Mouse (Mus musculus): ENCODE measurements at regions not wholly inside any gene's neighbourhood (a gene's known extent, or its start where the extent isn't known, plus 50 kb on each side); places are given as distances from the start of the nearest gene placed in this dataset.
"Not testable (repeated sequence)": the region's sequence is repeated elsewhere in the genome, so short reads cannot be mapped to it uniquely, and the experiment has no call there.

- DNase-seq (ENCODE audit: low spot score) (no peak), ATAC-seq (replicated peaks; ENCODE audit: low FRiP score, low read depth) (no peak)
- H3K36me3 ChIP-seq (ENCODE audit: insufficient read depth, low read length): no peaks in the 10 kb centered on the region
- no peak overlapping the region for H3K4me2 ChIP-seq (ENCODE audit: low read length)
- no peak overlapping the region for H3K27ac ChIP-seq
- H3K4me1 ChIP-seq (replicated peaks; ENCODE audit: insufficient read depth, low read length): no peaks in the 10 kb centered on the region
- whole genome bisulfite sequencing: 47% methylated on average over 3 of the region's 3 CpGs
- TF ChIP-seq CTCF (IDR thresholded peaks at IDR 0.05; ENCODE audit: low read depth): no peak
- no peak overlapping the region for H3K4me3 ChIP-seq (replicated peaks; ENCODE audit: low read depth, low read length)
- H3K9me3 ChIP-seq (replicated peaks; ENCODE audit: low read length): no peaks in the 10 kb centered on the region
- H3K9ac ChIP-seq (ENCODE audit: low read depth, low read length): no peak overlapping the region
- H3K27me3 ChIP-seq (ENCODE audit: insufficient read depth, low read length): no peaks in the 10 kb centered on the region
Observed at GRCm38 (mm10) chr2:3919893-3920292, 97.6 kb upstream of the Frmd4a start.

- not testable (repeated sequence) for ATAC-seq (replicated peaks; ENCODE audit: low FRiP score, low read depth); H3K27ac ChIP-seq; H3K4me3 ChIP-seq (replicated peaks; ENCODE audit: low read depth, low read length); H3K9me3 ChIP-seq (replicated peaks; ENCODE audit: low read length); H3K4me2 ChIP-seq (ENCODE audit: low read length); H3K27me3 ChIP-seq (ENCODE audit: insufficient read depth, low read length); H3K4me1 ChIP-seq (replicated peaks; ENCODE audit: insufficient read depth, low read length); H3K36me3 ChIP-seq (ENCODE audit: insufficient read depth, low read length); H3K9ac ChIP-seq (ENCODE audit: low read depth, low read length); DNase-seq (ENCODE audit: low spot score)
- 94% methylated on average over 2 of the region's 2 CpGs for WGBS
Observed at GRCm38 (mm10) chr2:3921084-3921483, 96.4 kb upstream of the Frmd4a start.

DNA sequence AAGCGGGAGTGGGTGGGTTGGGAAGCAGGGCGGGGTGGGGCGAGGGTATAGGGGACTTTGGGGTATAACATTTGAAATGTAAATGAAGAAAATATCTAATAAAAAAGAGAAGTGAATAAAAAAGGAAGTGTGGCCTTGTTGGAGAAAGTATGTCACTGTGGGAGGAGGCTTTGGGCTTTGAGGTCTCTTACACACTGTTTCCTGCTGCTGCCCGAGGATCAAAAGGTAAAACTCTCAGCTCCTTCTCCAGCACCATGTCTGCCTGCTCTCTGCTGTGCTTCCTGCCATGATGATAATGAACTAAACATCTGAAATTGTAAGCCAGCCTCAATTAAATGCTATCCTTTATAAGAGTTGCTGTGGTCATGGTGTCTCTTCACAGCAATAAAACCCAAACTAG lies 94.8 kb upstream of the Frmd4a start:
- TF ChIP-seq CTCF (IDR thresholded peaks at IDR 0.05; ENCODE audit: low read depth): no peak
- WGBS: 88% methylated on average over 4 of the region's 4 CpGs

DNA sequence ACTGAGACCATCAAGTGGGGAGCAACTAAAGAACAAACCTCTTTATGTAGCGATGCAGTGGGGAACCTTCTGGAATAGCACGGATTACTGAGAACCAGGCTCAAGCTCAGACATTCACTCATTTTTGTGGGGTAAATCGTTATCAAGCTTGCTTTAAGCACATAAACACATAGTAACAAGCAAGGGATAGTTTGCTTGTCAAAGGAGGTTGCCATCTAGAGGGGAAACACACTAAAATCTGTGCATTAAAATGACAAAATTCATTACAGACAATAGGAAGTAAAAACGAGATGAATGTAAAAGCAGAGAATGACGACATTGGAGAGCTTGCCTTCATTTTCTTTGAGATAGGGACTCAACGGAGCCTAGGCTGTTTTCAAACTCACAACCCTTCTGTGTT lies 92.8 kb upstream of the Frmd4a start:
- Histone ChIP-seq H3K4me2 (ENCODE audit: low read length) (no peak overlapping the region), H3K36me3 (ENCODE audit: insufficient read depth, low read length) (no peaks in the 10 kb centered on the region), H3K27me3 (ENCODE audit: insufficient read depth, low read length) (no peaks in the 10 kb centered on the region), H3K27ac (no peak overlapping the region), H3K9me3 (replicated peaks; ENCODE audit: low read length) (no peaks in the 10 kb centered on the region), H3K4me1 (replicated peaks; ENCODE audit: insufficient read depth, low read length) (no peaks in the 10 kb centered on the region), H3K4me3 (replicated peaks; ENCODE audit: low read depth, low read length) (no peak overlapping the region), H3K9ac (ENCODE audit: low read depth, low read length) (no peak overlapping the region)
- ATAC-seq (replicated peaks; ENCODE audit: low FRiP score, low read depth) (no peak), DNase-seq (ENCODE audit: low spot score) (no peak)
- no peak for TF ChIP-seq CTCF (IDR thresholded peaks at IDR 0.05; ENCODE audit: low read depth)
- WGBS: 77% methylated on average over 6 of the region's 6 CpGs

More for the DNA sequence above, 94.8 kb upstream of the Frmd4a start:
- no peaks in the 10 kb centered on the region for H3K27me3 ChIP-seq (ENCODE audit: insufficient read depth, low read length)
- no peak overlapping the region for H3K4me2 ChIP-seq (ENCODE audit: low read length)
- no peak overlapping the region for H3K9ac ChIP-seq (ENCODE audit: low read depth, low read length)
- DNase-seq (ENCODE audit: low spot score) (no peak), ATAC-seq (replicated peaks; ENCODE audit: low FRiP score, low read depth) (no peak)
- H3K9me3 ChIP-seq (replicated peaks; ENCODE audit: low read length): no peaks in the 10 kb centered on the region
- no peak overlapping the region for H3K4me3 ChIP-seq (replicated peaks; ENCODE audit: low read depth, low read length)
- no peaks in the 10 kb centered on the region for H3K36me3 ChIP-seq (ENCODE audit: insufficient read depth, low read length)
- H3K27ac ChIP-seq: no peak overlapping the region
- H3K4me1 ChIP-seq (replicated peaks; ENCODE audit: insufficient read depth, low read length): no peaks in the 10 kb centered on the region

DNA sequence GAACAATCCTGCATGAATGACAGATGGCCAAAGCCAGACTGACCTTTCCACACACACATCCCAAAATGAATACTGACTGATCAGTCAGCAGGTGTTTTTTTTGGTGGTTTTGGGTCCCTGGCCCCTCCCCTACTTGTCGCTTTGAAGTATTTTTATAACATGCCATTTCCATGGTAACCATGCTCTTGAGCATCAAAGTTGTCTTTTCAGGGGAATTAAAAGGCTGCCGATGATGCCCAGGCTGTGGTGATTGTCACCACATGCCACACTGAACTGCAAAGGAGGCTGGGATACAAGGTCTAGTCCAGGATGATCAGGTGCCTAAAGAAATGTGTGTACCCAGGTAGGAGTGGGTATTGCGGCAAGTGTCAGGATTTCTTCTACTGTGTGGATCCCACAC lies 92.3 kb upstream of the Frmd4a start:
- Histone ChIP-seq H3K9ac (ENCODE audit: low read depth, low read length) (no peak overlapping the region), H3K9me3 (replicated peaks; ENCODE audit: low read length) (no peaks in the 10 kb centered on the region), H3K36me3 (ENCODE audit: insufficient read depth, low read length) (no peaks in the 10 kb centered on the region), H3K4me1 (replicated peaks; ENCODE audit: insufficient read depth, low read length) (no peaks in the 10 kb centered on the region), H3K27me3 (ENCODE audit: insufficient read depth, low read length) (no peaks in the 10 kb centered on the region), H3K4me2 (ENCODE audit: low read length) (no peak overlapping the region), H3K4me3 (replicated peaks; ENCODE audit: low read depth, low read length) (no peak overlapping the region), H3K27ac (no peak overlapping the region)
- ATAC-seq (replicated peaks; ENCODE audit: low FRiP score, low read depth): no peak
- no peak for TF ChIP-seq CTCF (IDR thresholded peaks at IDR 0.05; ENCODE audit: low read depth)
- DNase-seq (ENCODE audit: low spot score): no peak
- WGBS: 69% methylated on average over 3 of the region's 3 CpGs

GRCm38 (mm10) chr2:3926129-3926528 lies 91.4 kb upstream of the Frmd4a start:
- no peak overlapping the region for H3K27ac ChIP-seq
- H3K9ac ChIP-seq (ENCODE audit: low read depth, low read length): no peak overlapping the region
- no peaks in the 10 kb centered on the region for H3K4me1 ChIP-seq (replicated peaks; ENCODE audit: insufficient read depth, low read length)
- no peak for TF ChIP-seq CTCF (IDR thresholded peaks at IDR 0.05; ENCODE audit: low read depth)
- H3K9me3 ChIP-seq (replicated peaks; ENCODE audit: low read length): no peaks in the 10 kb centered on the region
- no peaks in the 10 kb centered on the region for H3K27me3 ChIP-seq (ENCODE audit: insufficient read depth, low read length)
- H3K4me2 ChIP-seq (ENCODE audit: low read length): no peak overlapping the region
- DNase-seq (ENCODE audit: low spot score) (no peak), ATAC-seq (replicated peaks; ENCODE audit: low FRiP score, low read depth) (no peak)
- no peaks in the 10 kb centered on the region for H3K36me3 ChIP-seq (ENCODE audit: insufficient read depth, low read length)
- no peak overlapping the region for H3K4me3 ChIP-seq (replicated peaks; ENCODE audit: low read depth, low read length)

DNA sequence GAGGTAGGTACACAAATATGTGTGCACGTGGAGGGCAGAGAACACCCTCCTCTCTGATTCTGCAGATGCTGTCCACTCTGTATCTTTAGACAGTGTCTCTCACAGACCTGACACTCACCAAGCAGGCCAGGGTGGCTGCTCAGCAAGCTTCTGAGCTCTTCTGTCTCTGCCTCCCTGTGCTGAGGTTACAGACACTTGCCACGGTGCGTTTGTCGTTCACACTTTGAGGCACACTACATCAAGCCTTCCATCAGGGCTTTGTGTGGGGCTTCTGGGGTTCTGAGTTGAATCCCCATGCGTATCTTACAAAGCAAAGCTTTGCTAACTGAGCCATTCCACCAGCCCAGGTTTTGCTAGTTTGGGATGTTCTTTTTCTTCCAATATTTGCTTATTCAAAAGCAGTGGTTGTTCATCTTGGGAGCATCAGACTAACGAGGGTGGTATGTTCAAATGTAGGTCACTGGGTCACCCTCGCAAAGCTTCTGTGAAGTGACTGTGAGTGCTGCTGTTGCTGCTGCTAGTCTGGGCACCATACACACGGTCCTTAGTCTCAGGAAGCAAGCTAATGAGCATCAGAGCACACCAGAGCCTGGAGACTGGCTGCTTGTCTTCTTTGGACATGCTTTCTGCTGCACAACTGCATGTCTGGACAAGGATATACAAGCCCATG lies 90.2 kb upstream of the Frmd4a start:
- DNase-seq (ENCODE audit: low spot score) (no peak), ATAC-seq (replicated peaks; ENCODE audit: low FRiP score, low read depth) (no peak)
- no peak overlapping the region for H3K9ac ChIP-seq (ENCODE audit: low read depth, low read length)
- H3K9me3 ChIP-seq (replicated peaks; ENCODE audit: low read length): no peaks in the 10 kb centered on the region
- no peaks in the 10 kb centered on the region for H3K4me1 ChIP-seq (replicated peaks; ENCODE audit: insufficient read depth, low read length)
- no peak for TF ChIP-seq CTCF (IDR thresholded peaks at IDR 0.05; ENCODE audit: low read depth)
- H3K4me3 ChIP-seq (replicated peaks; ENCODE audit: low read depth, low read length): no peak overlapping the region
- no peaks in the 10 kb centered on the region for H3K36me3 ChIP-seq (ENCODE audit: insufficient read depth, low read length)
- H3K27ac ChIP-seq: no peak overlapping the region
- no peak overlapping the region for H3K4me2 ChIP-seq (ENCODE audit: low read length)
- 64% methylated on average over 8 of the region's 8 CpGs for WGBS
- H3K27me3 ChIP-seq (ENCODE audit: insufficient read depth, low read length): no peaks in the 10 kb centered on the region
